In genomic region chrX:11088506-11088905, GRCm38 (mm10) we compare ENCODE assay signal across 7 mouse cellular contexts.
DNase-seq lines count a peak whose midpoint lies in the region; ATAC-seq lines count a peak whose summit lies in the region.

No protein-coding gene starts in this region.

- no peak overlapping the region for H3K9ac ChIP-seq in kidney, embryonic 15.5 days
- H3K9ac ChIP-seq in forebrain, embryonic 12.5 days = no peak overlapping the region
- H3K9ac ChIP-seq in hindbrain, embryonic 16.5 days (ENCODE audit: low read depth, low read length) = no peak overlapping the region
- no peak overlapping the region for H3K9ac ChIP-seq in neural tube, embryonic 14.5 days (replicated peaks; ENCODE audit: low read depth, low read length)

- H3K36me3 ChIP-seq in kidney, embryonic 15.5 days = no peaks in the 10 kb centered on the region
- H3K36me3 ChIP-seq in forebrain, embryonic 12.5 days (replicated peaks) = no peaks in the 10 kb centered on the region
- H3K36me3 ChIP-seq in hindbrain, embryonic 16.5 days (ENCODE audit: control insufficient read depth, insufficient read depth, low read length) = no peaks in the 10 kb centered on the region
- no peaks in the 10 kb centered on the region for H3K36me3 ChIP-seq in neural tube, embryonic 14.5 days (ENCODE audit: control insufficient read depth, insufficient read depth, low read length)

- ATAC-seq in kidney, embryonic 15.5 days (replicated peaks; ENCODE audit: low FRiP score) = no peak
- ATAC-seq in forebrain, embryonic 12.5 days (ENCODE audit: low FRiP score) = no peak
- no peak for ATAC-seq in hindbrain, embryonic 16.5 days
- no peak for ATAC-seq in neural tube, embryonic 14.5 days (ENCODE audit: low read depth)

- no peak overlapping the region for H3K4me3 ChIP-seq in kidney, embryonic 15.5 days (replicated peaks)
- no peak overlapping the region for H3K4me3 ChIP-seq in forebrain, embryonic 12.5 days (replicated peaks)
- H3K4me3 ChIP-seq in hindbrain, embryonic 16.5 days (ENCODE audit: low read length) = no peak overlapping the region
- no peak overlapping the region for H3K4me3 ChIP-seq in neural tube, embryonic 14.5 days (ENCODE audit: low read depth, low read length)

- H3K9me3 ChIP-seq in kidney, embryonic 15.5 days (replicated peaks) = no peaks in the 10 kb centered on the region
- no peaks in the 10 kb centered on the region for H3K9me3 ChIP-seq in forebrain, embryonic 12.5 days
- H3K9me3 ChIP-seq in hindbrain, embryonic 16.5 days (ENCODE audit: control insufficient read depth, low read length) = no peaks in the 10 kb centered on the region
- no peaks in the 10 kb centered on the region for H3K9me3 ChIP-seq in neural tube, embryonic 14.5 days (ENCODE audit: control insufficient read depth, low read length)

- intact Hi-C loops in left cerebral cortex, postnatal 10 days (cut with DNase I) = loop anchor here (10.0 kb wide), 1 partner anchor 374 kb away; the partner anchor contains the start of gene Mid1ip1

- H3K27ac ChIP-seq in kidney, embryonic 15.5 days = no peak overlapping the region
- H3K27ac ChIP-seq in forebrain, embryonic 12.5 days = no peak overlapping the region
- no peak overlapping the region for H3K27ac ChIP-seq in hindbrain, embryonic 16.5 days (ENCODE audit: low read depth, low read length)
- H3K27ac ChIP-seq in neural tube, embryonic 14.5 days (ENCODE audit: low read depth, low read length) = no peak overlapping the region

- H3K27me3 ChIP-seq in kidney, embryonic 15.5 days = peaks cover 28% of the 10 kb centered on the region; the same call in 1 of the 2 replicates
- peaks cover 9% of the 10 kb centered on the region; the same call in 1 of the 2 replicates for H3K27me3 ChIP-seq in forebrain, embryonic 12.5 days
- H3K27me3 ChIP-seq in hindbrain, embryonic 16.5 days (replicated peaks; ENCODE audit: control insufficient read depth, insufficient read depth, low read length) = no peaks in the 10 kb centered on the region
- no peaks in the 10 kb centered on the region for H3K27me3 ChIP-seq in neural tube, embryonic 14.5 days (ENCODE audit: control insufficient read depth, insufficient read depth, low read length)

- H3K4me2 ChIP-seq in kidney, embryonic 15.5 days = peak overlapping the region; percentile 41
- peak overlapping the region; percentile 19 for H3K4me2 ChIP-seq in forebrain, embryonic 12.5 days
- peak overlapping the region; percentile 43 for H3K4me2 ChIP-seq in hindbrain, embryonic 16.5 days (ENCODE audit: low read length)
- peak overlapping the region; percentile 26; the same call in 1 of the 2 replicates for H3K4me2 ChIP-seq in neural tube, embryonic 14.5 days (ENCODE audit: low read depth, low read length)

- 39% methylated on average over 10 of the region's 10 CpGs for WGBS in kidney, embryonic 15.5 days
- 39% methylated on average over 10 of the region's 10 CpGs for WGBS in forebrain, embryonic 12.5 days
- 28% methylated on average over 10 of the region's 10 CpGs for WGBS in hindbrain, embryonic 16.5 days
- 27% methylated on average over 10 of the region's 10 CpGs for WGBS in neural tube, embryonic 14.5 days

- DNase-seq in kidney, postnatal 25 days = no peak
- DNase-seq in layer of hippocampus, adult 8-10 months (ENCODE audit: low spot score in 2 of 2) = no peak
- DNase-seq in left cerebral cortex, postnatal 10 days (ENCODE audit: extremely low spot score in 1 of 2, low spot score in 2 of 2) = no peak

- H3K4me1 ChIP-seq in kidney, embryonic 15.5 days = no peaks in the 10 kb centered on the region
- H3K4me1 ChIP-seq in forebrain, embryonic 12.5 days = 0 out of 2 replicates have a peak, but pooled peaks cover 3% of the 10 kb centered on the region
- H3K4me1 ChIP-seq in hindbrain, embryonic 16.5 days (ENCODE audit: control insufficient read depth, insufficient read depth, low read depth, low read length) = peaks cover 2% of the 10 kb centered on the region; the same call in 1 of the 2 replicates
- no peaks in the 10 kb centered on the region for H3K4me1 ChIP-seq in neural tube, embryonic 14.5 days (ENCODE audit: control insufficient read depth, insufficient read depth, low read length)
